Mouse (Mus musculus) heart, postnatal 10 days (tissue): ENCODE data around the gene Ppara. TPM values are rescaled to one million over a fixed set of nuclear protein-coding genes. Genes with fewer than 3 reads are reported as not detected.
A peak's percentile ranks its signal among the peaks of the same experiment; 100 is the strongest.

Source experiments
- DNase-seq, 2 experiments: peaks; one replicate each; pipeline ENCODE4 v3.0.0; 2021
- intact Hi-C: fragments of 180-260 bp; cut with DNase I; formaldehyde crosslinking; loops from one replicate; pipeline ENCODE4 v1.15.1; 2025
- microRNA-seq, 2 experiments: library from miRNA; unstranded; fragments of <30 nt; microRNA quantifications; one replicate each; pipeline ENCODE4 v1.2.0; 2022
- total RNA-seq, 2 experiments: library from RNA; stranded (reverse); gene quantifications; 2 replicates each; pipeline ENCODE4 v1.2.3; 2021

The Ppara gene
- total RNA-seq, 2 experiments from 2014 or later, result 39.2 to 52.4 TPM

DNA sequence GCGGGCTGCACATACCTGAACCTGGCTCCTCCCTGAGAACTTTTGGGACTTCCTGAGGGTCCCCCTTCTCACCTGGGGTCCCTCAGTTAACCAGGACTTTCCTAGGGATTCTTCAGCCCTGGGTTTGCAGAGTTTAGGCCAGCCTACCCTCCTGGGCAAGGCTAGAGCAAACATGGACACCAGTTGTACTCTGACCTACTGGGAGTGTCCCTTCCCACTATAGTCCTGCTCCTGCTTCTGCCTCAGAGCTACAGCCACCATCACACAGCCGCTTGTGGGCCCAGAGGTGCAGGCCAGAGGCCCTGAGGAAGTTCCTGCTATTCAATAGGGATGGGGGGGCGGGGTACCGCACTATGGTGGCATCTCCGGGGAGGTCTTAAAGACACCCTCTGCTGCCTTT, 94.7 kb downstream of the Ppara start:
- intact Hi-C loops, result no loop called here
- no peak for DNase-seq

DNA sequence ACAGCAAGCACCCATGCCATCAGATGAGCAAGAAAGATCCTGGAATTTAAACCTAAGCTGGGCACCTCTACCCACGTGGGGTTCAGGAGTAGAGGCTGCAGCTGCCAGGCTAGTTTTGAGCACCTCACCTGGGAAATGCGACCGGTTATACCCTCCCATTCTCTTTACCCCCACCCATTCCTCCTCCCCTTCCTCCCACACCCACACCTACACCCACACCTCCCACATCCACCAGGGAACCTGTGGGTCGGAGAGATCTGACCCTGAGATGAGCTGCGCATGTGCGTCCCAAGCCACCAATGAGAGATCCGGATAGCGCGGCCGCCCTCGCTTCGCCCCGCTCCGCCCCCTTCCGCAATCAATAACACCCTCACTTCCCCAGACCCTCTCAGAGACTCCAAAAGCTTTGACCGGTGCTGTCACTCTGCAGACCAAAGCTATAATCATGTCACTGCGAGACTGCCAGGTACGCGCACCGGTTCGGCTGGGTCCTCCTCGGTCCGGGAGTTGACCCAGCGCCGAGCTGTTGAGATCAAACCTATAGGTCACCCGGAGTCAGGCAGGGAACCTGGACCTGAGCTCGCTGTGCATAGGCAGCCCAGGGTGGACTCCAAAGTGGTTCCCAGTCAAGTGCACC, 97.3 kb downstream of the Ppara start, which contains the start of gene Ttc38:
Ttc38 (plus strand) TSS at position 353 of the 637 bp plus-strand sequence.
- intact Hi-C loops, result no loop called here

DNA sequence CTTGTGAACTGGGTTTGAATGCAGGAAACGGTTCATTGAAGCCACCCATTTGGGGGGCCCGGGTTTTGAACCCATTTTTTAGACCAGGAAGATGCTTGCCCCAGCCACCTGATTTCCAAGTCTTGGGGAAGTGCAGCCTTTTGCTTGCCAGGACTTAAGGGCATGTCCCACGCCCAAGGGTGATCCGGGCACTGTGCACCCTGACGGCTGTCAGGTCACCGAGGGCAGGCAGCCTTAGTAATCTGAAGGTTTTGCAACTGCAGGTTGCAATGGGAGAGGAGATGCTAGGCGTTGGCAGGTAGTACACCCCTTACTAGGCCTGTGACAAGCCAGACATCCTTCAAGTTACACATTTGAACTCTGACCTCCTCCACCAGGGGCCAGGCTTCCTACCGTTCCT, 97.8 kb downstream of the Ppara start:
- DNase-seq, result no peak
- intact Hi-C loops, result no loop called here

More for the DNA sequence above, 97.3 kb downstream of the Ppara start, which contains the start of gene Ttc38:
- peak; percentile 81 to 87 for DNase-seq

DNA sequence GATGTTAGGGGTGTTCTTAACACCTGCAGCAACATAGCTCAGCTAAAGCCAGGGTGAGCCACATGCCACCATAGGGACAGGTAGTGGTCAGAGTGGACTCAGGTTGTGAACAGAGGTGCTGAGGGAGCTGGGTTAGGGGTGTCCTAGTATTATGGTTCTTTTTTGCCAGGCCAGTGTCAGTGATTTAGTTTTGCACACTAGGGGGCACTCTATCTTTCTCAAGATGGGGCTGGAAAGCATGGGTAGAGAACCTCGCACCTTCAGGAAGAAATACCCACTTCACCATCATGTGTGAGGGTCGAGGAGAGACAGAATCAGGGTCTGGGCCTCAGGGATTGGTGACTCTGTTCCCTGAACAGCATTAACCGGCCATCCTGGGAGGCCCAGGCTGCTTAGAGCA, 100.6 kb downstream of the Ppara start:
- no peak for DNase-seq
- intact Hi-C loops, result no loop called here

DNA sequence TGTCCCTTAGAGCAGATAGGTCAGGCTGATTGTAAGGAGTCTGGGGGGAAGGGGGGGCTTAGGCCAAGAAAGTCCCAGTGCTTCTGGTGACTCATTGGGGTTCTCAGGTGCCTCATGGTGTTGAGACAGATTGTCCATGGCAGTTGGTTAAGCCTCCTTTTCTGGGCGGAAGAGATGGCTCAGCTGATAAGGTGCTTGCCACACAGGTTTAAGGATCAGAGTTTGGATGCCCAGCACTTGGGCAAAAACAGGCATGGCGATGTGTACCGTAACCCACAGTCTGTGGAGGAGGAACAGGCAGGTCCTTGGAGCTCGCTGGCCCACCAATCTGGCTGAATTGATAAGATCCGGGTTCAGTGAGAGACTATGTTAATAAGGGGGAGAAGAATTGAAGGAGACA, 102.1 kb downstream of the Ppara start:
- DNase-seq, result no peak
- intact Hi-C loops, result no loop called here

DNA sequence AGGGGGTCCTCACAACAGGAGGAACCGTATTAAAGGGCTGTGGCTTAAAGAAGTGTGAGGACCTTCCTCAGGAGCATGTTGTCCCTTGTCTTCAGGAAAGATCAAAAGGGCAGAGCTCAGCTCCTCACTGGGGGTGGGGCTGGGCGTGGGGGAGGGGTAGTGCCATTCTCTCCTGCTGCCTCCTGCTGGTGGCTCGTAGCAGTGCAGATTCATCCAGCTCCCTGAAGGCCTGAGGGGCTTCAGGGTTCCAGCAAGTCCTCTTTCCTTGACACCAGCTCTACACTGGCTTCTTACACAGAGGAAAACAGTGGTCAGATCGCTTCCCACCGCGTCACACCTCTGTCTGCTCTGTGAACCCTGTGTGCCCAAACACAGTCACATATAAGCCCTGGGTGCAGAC, 106.2 kb downstream of the Ppara start:
- intact Hi-C loops, result no loop called here
- peak; percentile 14 to 61 for DNase-seq

DNA sequence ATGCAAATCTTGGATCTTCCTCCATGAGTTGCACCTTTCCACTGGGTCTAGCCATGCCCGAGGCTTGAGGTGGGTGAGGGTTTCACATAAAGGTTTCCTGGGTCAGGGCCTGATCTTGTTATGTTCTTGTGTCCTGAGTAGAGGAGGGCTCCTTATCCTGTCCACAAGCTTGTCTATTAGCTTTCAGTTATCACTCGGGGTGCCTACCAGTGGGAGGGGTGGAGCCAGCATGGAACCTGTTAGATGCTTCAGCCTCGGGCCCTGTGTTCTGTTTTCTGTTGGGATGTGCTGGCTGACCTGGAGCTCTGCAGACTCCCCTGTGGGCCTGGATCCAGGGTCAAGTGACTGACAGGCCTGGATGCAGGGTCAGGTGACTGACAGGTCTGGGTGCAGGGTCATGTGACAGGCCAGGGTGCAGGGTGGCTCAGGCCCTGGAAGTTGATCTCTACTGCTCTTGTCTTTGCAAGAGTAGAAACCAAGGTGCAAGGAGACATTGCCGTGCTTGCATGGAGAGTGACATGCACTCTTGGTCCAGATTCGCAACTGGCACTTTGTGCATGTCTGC, 107.1 kb downstream of the Ppara start:
- DNase-seq, result no peak
- intact Hi-C loops, result no loop called here

DNA sequence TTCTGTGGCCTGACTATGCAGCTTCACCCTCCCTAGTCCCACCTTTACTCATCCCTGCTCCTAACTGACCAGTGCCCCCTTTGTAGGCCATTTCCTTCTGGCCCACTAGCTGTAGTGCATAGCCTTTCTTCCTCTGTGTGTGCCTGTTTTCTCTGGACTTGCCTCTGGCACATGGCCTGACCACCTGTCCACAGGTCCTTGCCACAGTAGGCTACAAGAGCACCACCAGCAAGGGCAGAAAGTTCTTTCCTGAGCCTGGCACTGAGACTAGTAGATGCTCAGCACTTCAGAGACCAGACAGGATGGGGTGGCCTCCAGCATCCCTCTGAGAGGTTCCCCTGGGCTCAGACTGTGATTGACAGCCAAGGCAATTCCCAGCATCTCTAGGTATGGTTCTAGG, 110.3 kb downstream of the Ppara start:
- intact Hi-C loops, result no loop called here
- DNase-seq, result no peak

DNA sequence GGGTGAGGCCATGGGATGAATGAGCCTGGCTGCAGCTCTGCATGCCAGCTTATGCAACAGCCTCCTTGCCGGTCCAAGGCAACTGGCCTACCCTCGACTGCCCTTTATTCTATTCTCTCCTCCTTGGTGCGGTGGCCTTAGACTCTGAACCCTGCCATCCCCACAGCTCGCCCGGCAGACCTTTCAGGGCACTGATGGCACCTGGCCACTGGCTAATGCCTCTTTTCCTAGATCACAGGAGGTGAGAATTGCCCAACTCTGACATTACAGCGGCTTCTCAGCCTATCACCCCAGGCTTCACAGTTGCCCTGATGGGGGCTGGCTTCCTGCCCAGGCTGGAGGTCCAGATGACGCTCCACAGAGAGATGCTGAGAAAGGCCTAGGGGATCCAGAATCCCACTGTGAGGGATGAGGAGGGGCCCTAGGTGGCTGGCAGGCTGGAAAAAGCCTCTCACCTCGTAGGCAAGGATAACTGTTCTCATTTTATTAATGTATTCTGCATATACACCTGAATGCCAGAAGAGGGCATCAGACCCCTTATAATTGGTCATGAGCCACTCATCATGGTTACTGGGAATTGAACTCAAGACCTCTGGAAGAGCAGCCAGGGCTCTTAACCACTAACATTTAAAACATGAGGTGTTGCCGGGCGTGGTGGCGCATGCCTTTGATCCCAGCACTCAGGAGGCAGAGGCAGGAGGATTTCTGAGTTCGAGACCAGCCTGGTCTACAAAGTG, 117.0 kb downstream of the Ppara start:
- intact Hi-C loops, result no loop called here
- no peak for DNase-seq

Small RNA genes within 50 kb of the gene (microRNA-seq; reads per million reads assigned to microRNA genes)
- gene Mirlet7b (34,153 to 59,413 reads per million in 2 experiments), gene Mirlet7c-2 (1,244 to 1,501 reads per million in 2 experiments)

Other genes with a start within 250 kb of the Ppara start
- not detected for gene 7530416G11Rik, start 231.8 kb upstream of the Ppara start, total RNA-seq
- gene Wnt7b, start 152.5 kb upstream of the Ppara start, total RNA-seq, result under 1 TPM; 0.22 to 0.25 TPM
- 10 to 100 TPM; 39.2 to 40.9 TPM for gene Cdpf1, start 76.7 kb downstream of the Ppara start, total RNA-seq
- gene Pkdrej, start 86.8 kb downstream of the Ppara start, total RNA-seq, result 1 to 10 TPM; 2.3 to 2.9 TPM
- 1 to 10 TPM; 7.5 to 8.5 TPM for gene Ttc38, start 97.3 kb downstream of the Ppara start, total RNA-seq
- 1 to 10 TPM; 4.5 to 4.6 TPM for gene Gtse1, start 124.8 kb downstream of the Ppara start, total RNA-seq
- gene Trmu, start 144.3 kb downstream of the Ppara start, total RNA-seq, result 10 to 100 TPM; 30.5 to 32.9 TPM